ENCODE assay signal across 13 mouse cellular contexts in genomic region chr1:51629848-51630247, GRCm38 (mm10).
DNase-seq lines count a peak whose midpoint lies in the region; TF ChIP-seq lines count a peak whose summit lies in the region.
"Had no signal": no experiment of that assay in that cellular context is flagged by ENCODE, and none has a peak within 500 bp of the region (broad histone marks: within the 10 kb centered on the region; RNA-seq: fewer than 3 reads in every experiment).

No protein-coding gene starts in this region.

- TF ChIP-seq CTCF in brain, embryonic 14.5 days (IDR thresholded peaks at IDR 0.05; ENCODE audit: borderline replicate concordance, extremely low read depth, insufficient read depth, insufficient read length) = no peak

- DNase-seq in cerebellum, adult 9-10 months = peak; percentile 47
- DNase-seq in cerebellum, adult 11 months = no peak
- peak; percentile 33 to 69 for DNase-seq in cerebellum, postnatal 25 days
- no peak for DNase-seq in cerebellum, adult 11-12 months
- DNase-seq in left cerebral cortex, postnatal 4 days = peak; percentile 37
- no peak for DNase-seq in left cerebral cortex, postnatal 36 days (ENCODE audit: low spot score in 2 of 2)
- DNase-seq in brain, embryonic 14.5 days (ENCODE audit: low read depth) = peak; percentile 55
- DNase-seq in ovary, postnatal 14 days (ENCODE audit: low spot score) = no peak
- DNase-seq: adrenal gland, postnatal 10 days; adrenal gland, postnatal 36 days; forebrain, postnatal 0 days; gastrocnemius, adult 2 months; gastrocnemius, postnatal 14 days had no signal

- TF ChIP-seq POLR2A in brain, embryonic 14.5 days (IDR thresholded peaks at IDR 0.05; ENCODE audit: borderline replicate concordance, extremely low read depth, insufficient read depth, insufficient read length, poor library complexity, severe bottlenecking) = no peak

- intact Hi-C loops in left cerebral cortex, postnatal 4 days (cut with DNase I) = no loop called here
- intact Hi-C loops in left cerebral cortex, postnatal 36 days (cut with DNase I) = no loop called here

Comparison
In these comparisons a context has a peak if more than half of its experiments do, and no peak if none do; other contexts are left out.
1. DNase-seq: peak in cerebellum, adult 9-10 months (single experiment), cerebellum, postnatal 25 days (2 of 2), left cerebral cortex, postnatal 4 days (single experiment) and brain, embryonic 14.5 days (single experiment); none in cerebellum, adult 11 months (single experiment), cerebellum, adult 11-12 months (single experiment), left cerebral cortex, postnatal 36 days (0 of 2) and ovary, postnatal 14 days (single experiment).